Mouse (Mus musculus) myocyte (in vitro differentiated cells): ENCODE results near the gene Fam102a. TPM values are rescaled to one million over a fixed set of nuclear protein-coding genes. Genes with fewer than 3 reads are reported as not detected.
A peak's percentile ranks its signal among the peaks of the same experiment; 100 is the strongest.

Source experiments
- H3K27me3 ChIP-seq: one replicate; pipeline ENCODE4 v1.6.1; 2011; ENCODE audit not compliant: control insufficient read depth, insufficient read depth, insufficient read length
- H3K36me3 ChIP-seq: one replicate; pipeline ENCODE4 v1.6.1; 2011; ENCODE audit not compliant: control insufficient read depth, insufficient read depth
- H3K4me2 ChIP-seq: one replicate; pipeline ENCODE4 v1.6.1; 2011; ENCODE audit warnings: low read depth, control low read depth
- H3K4me3 ChIP-seq: one replicate; pipeline ENCODE4 v1.5.1; 2011; ENCODE audit warnings: mild to moderate bottlenecking, control low read depth, moderate library complexity
- H3K79me2 ChIP-seq: one replicate; pipeline ENCODE4 v1.6.1; 2011; ENCODE audit not compliant: control insufficient read depth, insufficient read depth
- H3ac ChIP-seq: one replicate; pipeline ENCODE4 v1.6.1; 2011; ENCODE audit not compliant: control insufficient read depth, insufficient read length
- CEBPB ChIP-seq: IDR thresholded peaks from 2 replicates; pipeline ENCODE4 v1.6.1; 2011; ENCODE audit warnings: mild to moderate bottlenecking, moderate library complexity; ENCODE audit not compliant: poor library complexity, insufficient read depth, severe bottlenecking
- E2F4 ChIP-seq: IDR thresholded peaks from one replicate; pipeline ENCODE4 v1.6.1; 2011; ENCODE audit warnings: mild to moderate bottlenecking, control low read depth, moderate library complexity; ENCODE audit not compliant: insufficient read depth
- MAX ChIP-seq: IDR thresholded peaks from one replicate; pipeline ENCODE4 v1.6.1; 2011; ENCODE audit warnings: low read depth, mild to moderate bottlenecking, control low read depth
- MYOD1 ChIP-seq, 3 experiments: IDR thresholded peaks; one replicate each; pipeline ENCODE4 v1.6.1; 2011; ENCODE audit warnings: control low read depth in 2 of 3, low read depth in 2 of 3, mild to moderate bottlenecking in 2 of 3, moderate library complexity in 1 of 3; ENCODE audit not compliant: insufficient read length in 2 of 3, control insufficient read depth in 1 of 3
- MYOG ChIP-seq, 3 experiments: IDR thresholded peaks; one replicate each; pipeline ENCODE4 v1.6.1; 2011; ENCODE audit warnings: control low read depth in 2 of 3, low read depth in 2 of 3, mild to moderate bottlenecking in 2 of 3; ENCODE audit not compliant: insufficient read length in 2 of 3, control insufficient read depth in 1 of 3, insufficient read depth in 1 of 3
- POLR2A ChIP-seq: IDR thresholded peaks from one replicate; pipeline ENCODE4 v1.6.1; 2011; ENCODE audit warnings: low read depth, mild to moderate bottlenecking, control low read depth, moderate library complexity; ENCODE audit not compliant: insufficient read length
- POLR2AphosphoS2 ChIP-seq: IDR thresholded peaks from one replicate; pipeline ENCODE4 v1.6.1; 2011; ENCODE audit warnings: low read depth, control low read depth; ENCODE audit not compliant: insufficient read length
- REST ChIP-seq: IDR thresholded peaks from one replicate; pipeline ENCODE4 v1.6.1; 2011; ENCODE audit warnings: mild to moderate bottlenecking, control low read depth, moderate library complexity; ENCODE audit not compliant: insufficient read depth, insufficient read length
- SRF ChIP-seq: IDR thresholded peaks from one replicate; pipeline ENCODE4 v1.6.1; 2011; ENCODE audit warnings: low read depth; ENCODE audit not compliant: control insufficient read depth, insufficient read length
- TCF12 ChIP-seq: IDR thresholded peaks from one replicate; pipeline ENCODE4 v1.6.1; 2011; ENCODE audit warnings: mild to moderate bottlenecking, control low read depth; ENCODE audit not compliant: poor library complexity, insufficient read depth, severe bottlenecking
- TCF3 ChIP-seq: IDR thresholded peaks from one replicate; pipeline ENCODE4 v1.6.1; 2011; ENCODE audit warnings: low read depth, control low read depth; ENCODE audit not compliant: insufficient read length
- USF1 ChIP-seq: IDR thresholded peaks from one replicate; pipeline ENCODE4 v1.6.1; 2011; ENCODE audit warnings: low read depth, mild to moderate bottlenecking, control low read depth, moderate library complexity
- polyA plus RNA-seq: library from polyadenylated mRNA; unstranded; fragments of >200 nt; fragmentation: generic; extraction: Trizol; gene quantifications from one replicate; pipeline ENCODE4 v1.2.1, GENCODE M21; 2012; ENCODE audit warnings: missing spikeins

The Fam102a gene
- polyA plus RNA-seq, 1 experiment: 1.7 TPM

DNA sequence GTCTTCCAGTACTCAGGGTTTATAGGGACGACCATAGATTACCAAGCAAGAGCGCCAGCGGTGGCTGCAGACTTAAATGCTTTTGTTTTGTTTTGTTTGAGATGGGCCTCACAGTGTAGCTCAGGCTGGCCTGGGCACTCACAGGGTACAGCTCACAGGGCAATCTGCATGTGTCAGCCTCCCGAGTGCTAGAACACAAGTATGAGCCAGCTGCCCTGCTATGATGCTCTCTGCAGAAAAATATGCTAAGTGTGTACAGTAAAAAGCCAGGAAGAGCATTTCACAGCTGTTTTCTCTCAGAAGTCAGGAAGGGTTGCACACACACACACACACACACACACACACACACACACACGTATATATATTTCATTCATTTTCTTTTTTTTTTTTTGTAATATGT lies 34.7 kb upstream of the Fam102a start:
- Histone ChIP-seq H3K4me2 (no peak overlapping the region), H3ac (no peak overlapping the region), H3K36me3 (no peaks in the 10 kb centered on the region), H3K79me2 (no peaks in the 10 kb centered on the region), H3K27me3 (no peaks in the 10 kb centered on the region), H3K4me3 (no peak overlapping the region)
- TF ChIP-seq REST (no peak), USF1 (no peak), CEBPB (no peak), E2F4 (no peak), MYOD1 (IDR thresholded peaks at IDR 0.05; ENCODE audit: control insufficient read depth in 1 of 3, insufficient read length in 2 of 3, low read depth in 2 of 3) (no peak), TCF3 (no peak), SRF (no peak), POLR2A (no peak), MAX (no peak)

DNA sequence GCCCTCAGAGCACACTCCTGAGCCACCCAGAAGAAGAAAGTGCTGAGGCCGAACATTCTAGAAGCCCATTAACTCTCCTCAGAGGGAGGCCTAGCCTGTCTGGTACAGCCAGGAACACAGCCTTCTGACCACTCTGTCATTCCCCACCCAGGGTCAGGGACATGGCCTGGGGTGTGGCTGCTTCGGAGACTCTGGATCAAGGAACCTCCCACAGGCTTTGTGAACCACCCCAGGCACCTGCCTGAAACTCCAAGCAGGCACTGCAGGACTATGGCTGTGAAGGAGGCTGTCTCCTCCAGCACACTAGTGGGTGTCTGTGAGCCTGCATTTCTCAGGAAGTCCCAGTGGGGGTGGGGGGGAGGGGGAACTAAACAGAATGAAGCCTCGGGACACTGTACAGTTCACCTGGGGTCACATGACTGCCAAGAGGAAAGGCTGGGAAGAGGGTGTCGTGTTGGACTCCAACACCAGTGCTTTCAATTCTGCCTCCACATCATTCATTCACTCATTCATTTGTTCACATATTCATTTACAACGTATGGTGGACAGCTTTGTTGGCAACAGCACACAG lies 33.3 kb upstream of the Fam102a start:
- Histone ChIP-seq H3K4me2 (no peak overlapping the region), H3K36me3 (no peaks in the 10 kb centered on the region), H3K79me2 (no peaks in the 10 kb centered on the region), H3K27me3 (no peaks in the 10 kb centered on the region), H3ac (no peak overlapping the region), H3K4me3 (no peak overlapping the region)
- TF ChIP-seq CEBPB: no peak
- no peak for TF ChIP-seq MYOG (IDR thresholded peaks at IDR 0.05; ENCODE audit: control insufficient read depth in 1 of 3, insufficient read depth in 1 of 3, insufficient read length in 2 of 3, low read depth in 2 of 3)
- no peak for TF ChIP-seq REST
- TF ChIP-seq POLR2A: no peak
- TF ChIP-seq MAX: no peak
- TF ChIP-seq TCF12: no peak
- no peak for TF ChIP-seq E2F4
- TF ChIP-seq MYOD1 (IDR thresholded peaks at IDR 0.05; ENCODE audit: control insufficient read depth in 1 of 3, insufficient read length in 2 of 3, low read depth in 2 of 3): no peak
- TF ChIP-seq SRF: no peak
- no peak for TF ChIP-seq TCF3
- TF ChIP-seq USF1: no peak
- TF ChIP-seq POLR2AphosphoS2: no peak

DNA sequence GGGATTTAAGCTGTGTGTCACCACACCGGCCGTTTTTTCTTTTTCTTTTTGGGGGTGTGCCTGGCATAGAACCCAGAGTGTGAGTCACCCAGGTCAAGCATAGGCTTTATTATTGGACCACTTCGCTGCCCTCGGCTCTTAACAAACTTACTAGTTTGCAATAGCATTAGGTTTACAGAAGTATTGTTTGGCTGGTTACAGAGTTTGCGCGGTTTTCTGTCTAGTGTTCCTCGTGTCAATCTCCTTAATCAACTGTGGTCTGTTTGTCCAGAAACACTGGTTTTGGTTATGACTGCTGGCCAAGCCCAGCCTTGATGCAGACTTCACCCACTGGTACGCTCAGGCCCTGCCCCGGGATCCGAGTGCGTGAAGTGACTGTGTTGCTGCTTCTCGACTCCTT lies 32.3 kb upstream of the Fam102a start:
- H3K4me2 ChIP-seq: peak overlapping the region; percentile 69
- TF ChIP-seq POLR2A (no peak), USF1 (no peak), MAX (no peak), TCF12 (no peak), E2F4 (no peak), TCF3 (no peak), POLR2AphosphoS2 (no peak), MYOD1 (IDR thresholded peaks at IDR 0.05; ENCODE audit: control insufficient read depth in 1 of 3, insufficient read length in 2 of 3, low read depth in 2 of 3) (no peak), SRF (no peak), REST (no peak), MYOG (IDR thresholded peaks at IDR 0.05; ENCODE audit: control insufficient read depth in 1 of 3, insufficient read depth in 1 of 3, insufficient read length in 2 of 3, low read depth in 2 of 3) (no peak), CEBPB (no peak)
- H3K4me3 ChIP-seq: no peak overlapping the region
- no peaks in the 10 kb centered on the region for H3K79me2 ChIP-seq
- H3ac ChIP-seq: no peak overlapping the region
- H3K27me3 ChIP-seq: no peaks in the 10 kb centered on the region
- no peaks in the 10 kb centered on the region for H3K36me3 ChIP-seq

DNA sequence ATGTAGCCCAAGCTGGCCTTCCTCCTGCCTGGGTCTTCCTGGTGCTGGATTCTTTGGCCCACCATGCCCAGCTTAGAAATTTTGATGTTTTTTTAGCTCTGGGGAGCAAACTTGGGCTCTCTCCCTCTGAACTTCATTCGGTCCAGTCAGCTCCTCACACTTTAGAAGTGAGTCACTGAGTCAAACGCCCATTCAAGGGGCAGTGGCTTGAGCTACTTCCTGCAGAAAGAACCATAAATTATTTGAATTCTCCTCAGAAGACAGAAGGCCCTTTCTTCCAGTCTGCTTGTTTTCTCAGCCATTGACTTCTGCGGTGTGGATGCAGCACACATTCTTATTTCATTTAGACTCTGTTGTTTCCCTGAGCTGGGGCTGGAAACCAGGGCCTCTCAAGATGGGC lies 31.5 kb upstream of the Fam102a start:
- H3K4me2 ChIP-seq: peak overlapping the region; percentile 69

GRCm38 (mm10) chr2:32505536-32505935 lies 29.6 kb upstream of the Fam102a start:
- H3K4me2 ChIP-seq: no peak overlapping the region
- no peaks in the 10 kb centered on the region for H3K79me2 ChIP-seq
- no peaks in the 10 kb centered on the region for H3K36me3 ChIP-seq
- no peak overlapping the region for H3ac ChIP-seq
- H3K27me3 ChIP-seq: no peaks in the 10 kb centered on the region
- TF ChIP-seq CEBPB (no peak), POLR2A (no peak), MAX (no peak), MYOD1 (IDR thresholded peaks at IDR 0.05; ENCODE audit: control insufficient read depth in 1 of 3, insufficient read length in 2 of 3, low read depth in 2 of 3) (no peak), TCF12 (no peak), MYOG (IDR thresholded peaks at IDR 0.05; ENCODE audit: control insufficient read depth in 1 of 3, insufficient read depth in 1 of 3, insufficient read length in 2 of 3, low read depth in 2 of 3) (no peak), POLR2AphosphoS2 (no peak)
- no peak overlapping the region for H3K4me3 ChIP-seq

More for the DNA sequence above, 31.5 kb upstream of the Fam102a start:
- no peak overlapping the region for H3ac ChIP-seq
- H3K27me3 ChIP-seq: no peaks in the 10 kb centered on the region
- no peaks in the 10 kb centered on the region for H3K79me2 ChIP-seq
- no peak overlapping the region for H3K4me3 ChIP-seq
- H3K36me3 ChIP-seq: no peaks in the 10 kb centered on the region
- TF ChIP-seq TCF12 (no peak), TCF3 (no peak), REST (no peak), CEBPB (no peak)
